Mouse (Mus musculus) cortical plate, adult 2 months (tissue): ENCODE data around the gene Gpr142. TPM values are rescaled to one million over a fixed set of nuclear protein-coding genes. Genes with fewer than 3 reads are reported as not detected.
A peak's percentile ranks its signal among the peaks of the same experiment; 100 is the strongest.

ENCODE experiments used
- H3K27ac ChIP-seq: fragments of 200-500 bp; 2 replicates; pipeline ENCODE4 v1.5.1; 2012; ENCODE audit warnings: low read length, control low read depth, inconsistent platforms; ENCODE audit not compliant: insufficient read depth
- H3K4me1 ChIP-seq: fragments of 200-500 bp; 2 replicates; pipeline ENCODE4 v1.6.1; 2011; ENCODE audit warnings: low read length; ENCODE audit not compliant: control insufficient read depth, insufficient read depth
- H3K4me3 ChIP-seq: fragments of 200-500 bp; 2 replicates; pipeline ENCODE4 v1.5.1; 2011; ENCODE audit warnings: mild to moderate bottlenecking, low read length, control low read depth; ENCODE audit not compliant: insufficient read depth
- CTCF ChIP-seq: fragments of 200-500 bp; IDR thresholded peaks from 2 replicates; pipeline ENCODE4 v1.5.1; 2011; ENCODE audit warnings: mild to moderate bottlenecking, control low read depth, low read length; ENCODE audit not compliant: insufficient read depth; ENCODE audit errors: extremely low read depth
- POLR2A ChIP-seq: fragments of 200-500 bp; IDR thresholded peaks from 2 replicates; pipeline ENCODE4 v1.6.1; 2011; ENCODE audit warnings: mild to moderate bottlenecking, low read length, control low read depth; ENCODE audit not compliant: insufficient read depth; ENCODE audit errors: extremely low read depth
- polyA plus RNA-seq: library from polyadenylated mRNA; depleted of rRNA; stranded (reverse); fragments of >200 nt; gene quantifications from 2 replicates; pipeline ENCODE4 v1.2.3, GENCODE M21; 2012

Gpr142 gene
- polyA plus RNA-seq, 1 experiment, result not detected

DNA sequence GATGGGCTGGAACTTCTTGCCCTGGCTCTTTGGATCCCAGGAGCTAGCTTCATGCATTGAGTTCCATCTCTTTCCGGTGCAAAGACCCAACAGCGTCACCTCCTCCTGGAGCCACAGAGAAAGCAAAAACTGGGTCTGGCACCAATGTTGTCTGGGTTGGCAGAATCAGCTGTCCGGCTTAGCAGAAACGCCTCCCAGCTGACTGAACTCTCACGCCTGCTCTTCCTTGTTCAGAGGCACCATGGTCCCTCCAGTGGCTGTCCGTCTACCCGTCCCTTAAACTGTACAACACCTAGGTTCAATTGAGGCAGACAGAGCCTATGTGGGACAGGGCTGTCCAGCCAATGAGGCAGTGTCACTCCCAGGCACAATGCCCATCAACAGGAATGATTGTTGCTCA is 1.5 kb upstream of the Gpr142 start:
- TF ChIP-seq POLR2A, result no peak
- no peak for TF ChIP-seq CTCF
- no peak overlapping the region for H3K27ac ChIP-seq
- no peaks in the 10 kb centered on the region; the same call in none of the 2 replicates for H3K4me1 ChIP-seq
- H3K4me3 ChIP-seq, result no peak overlapping the region

DNA sequence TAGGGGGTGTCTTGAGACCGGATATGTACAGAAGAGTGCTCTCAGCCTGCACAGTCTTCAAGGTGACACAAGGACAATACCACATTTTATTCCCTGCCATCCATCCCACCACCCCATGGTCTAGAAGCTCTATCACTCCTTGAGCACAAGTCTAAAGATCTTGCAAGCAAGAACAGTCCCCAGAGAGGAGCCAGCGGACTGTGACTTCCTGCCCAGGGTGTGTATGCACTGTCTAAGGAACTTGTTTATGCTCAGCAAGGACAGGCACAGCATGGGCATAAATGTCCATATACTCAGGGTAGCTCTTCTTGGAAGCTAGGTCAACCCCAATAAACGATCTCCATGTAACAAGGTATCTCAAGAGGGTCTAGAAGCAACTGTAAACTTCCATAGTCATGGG is 743 bp upstream of the Gpr142 start:
- no peak overlapping the region for H3K27ac ChIP-seq
- TF ChIP-seq CTCF (no peak), POLR2A (no peak)
- no peak overlapping the region for H3K4me3 ChIP-seq
- H3K4me1 ChIP-seq, result no peaks in the 10 kb centered on the region; the same call in none of the 2 replicates

DNA sequence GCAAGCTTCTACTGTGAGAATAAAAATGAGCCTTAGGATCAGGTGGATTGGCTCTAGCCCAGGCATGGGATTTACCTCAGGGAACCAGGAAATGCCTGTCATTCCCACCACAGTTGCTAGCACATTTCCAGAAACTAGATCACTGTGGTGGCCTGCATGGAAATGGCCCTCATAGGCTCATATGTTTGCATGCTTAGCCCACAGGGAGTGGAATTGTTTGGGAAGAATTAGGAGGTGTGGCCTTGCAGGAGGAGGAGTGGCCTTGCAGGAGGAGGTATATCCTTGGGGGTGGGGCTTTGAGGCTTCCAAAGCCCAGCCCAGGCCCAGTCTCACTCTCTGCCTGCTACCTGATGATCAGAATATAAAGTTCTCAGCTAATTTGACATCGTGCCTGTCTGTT is 3.2 kb downstream of the Gpr142 start:
- no peaks in the 10 kb centered on the region for H3K4me1 ChIP-seq
- TF ChIP-seq POLR2A, result no peak
- no peak for TF ChIP-seq CTCF
- H3K4me3 ChIP-seq, result no peak overlapping the region
- H3K27ac ChIP-seq, result no peak overlapping the region

DNA sequence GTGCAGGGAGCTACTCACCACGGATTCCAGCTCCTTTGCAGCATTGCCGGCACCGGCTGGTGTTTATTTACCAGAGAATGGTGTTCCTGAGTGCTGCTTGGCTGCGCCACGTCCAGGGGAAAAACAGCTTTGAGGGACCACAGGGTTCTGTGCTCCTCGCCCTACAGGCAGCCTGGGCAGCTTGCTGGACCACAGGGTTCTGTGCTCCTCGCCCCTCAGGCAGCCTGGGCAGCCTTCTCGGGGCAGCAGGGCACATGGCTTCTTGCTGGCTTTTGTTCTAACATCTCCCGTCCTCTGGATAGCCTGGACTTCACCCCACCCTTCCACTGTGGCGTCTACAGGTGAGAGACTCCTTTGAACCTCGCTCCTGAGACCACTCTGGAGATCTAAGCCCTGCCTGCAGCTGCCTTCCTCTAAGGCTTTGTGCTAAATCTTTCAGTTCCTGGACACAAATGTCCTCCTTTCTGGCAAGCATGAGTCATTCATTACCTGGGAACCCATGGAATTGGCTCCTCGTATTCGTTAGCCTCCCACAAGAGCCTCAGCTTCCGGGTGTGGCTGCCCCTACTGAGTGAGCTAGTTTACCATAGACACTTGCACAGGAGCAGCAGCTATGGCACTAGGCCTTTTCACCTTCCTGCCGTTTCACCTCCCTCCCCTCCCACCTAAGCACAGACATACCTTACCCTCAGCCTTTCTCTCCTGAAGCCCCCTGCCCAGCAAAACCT is 4.0 kb downstream of the Gpr142 start:
- Histone ChIP-seq H3K4me3 (no peak overlapping the region), H3K27ac (no peak overlapping the region), H3K4me1 (no peaks in the 10 kb centered on the region)
- TF ChIP-seq CTCF (no peak), POLR2A (no peak)

DNA sequence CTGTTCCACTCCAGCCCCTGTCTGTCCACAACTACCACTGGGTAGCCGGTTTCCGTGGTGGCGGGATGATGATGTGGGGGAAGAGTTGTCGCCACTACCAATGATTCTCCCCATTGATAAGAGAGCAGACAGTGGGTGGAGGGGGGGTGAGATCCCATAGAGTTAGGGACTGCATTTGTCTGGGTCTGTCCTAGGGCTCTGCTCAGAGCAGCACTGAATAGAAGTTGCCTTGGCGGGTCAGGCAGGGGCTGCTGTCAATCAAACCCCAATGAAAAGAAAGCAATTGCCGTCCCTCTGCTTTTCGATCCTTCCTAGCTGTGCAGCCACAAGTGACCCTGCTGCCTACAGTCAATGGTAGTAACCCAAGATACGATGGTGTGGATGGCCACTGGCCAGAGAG is 5.3 kb downstream of the Gpr142 start:
- TF ChIP-seq POLR2A, result no peak
- no peak for TF ChIP-seq CTCF
- Histone ChIP-seq H3K27ac (no peak overlapping the region), H3K4me3 (no peak overlapping the region), H3K4me1 (no peaks in the 10 kb centered on the region)

DNA sequence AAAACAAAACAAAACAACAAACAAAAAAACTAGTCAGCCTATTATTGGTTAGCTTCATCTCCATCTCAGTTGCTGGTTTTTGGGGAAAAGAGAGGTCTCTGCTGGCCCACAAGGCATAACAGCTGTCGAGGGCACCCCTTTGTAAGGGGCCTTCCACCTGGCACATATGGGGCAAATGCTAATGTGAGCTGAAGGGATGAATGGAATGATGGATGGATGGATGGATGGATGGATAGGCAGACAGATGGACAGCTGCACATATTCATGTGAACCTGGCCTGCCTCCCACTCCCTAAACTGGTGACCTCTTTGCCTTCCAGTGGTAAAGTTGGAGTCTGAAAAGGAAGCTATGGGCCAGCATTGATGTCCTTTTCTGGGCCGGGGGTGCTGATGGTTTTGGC is 8.3 kb downstream of the Gpr142 start:
- TF ChIP-seq CTCF, result no peak
- TF ChIP-seq POLR2A, result no peak
- no peak overlapping the region for H3K27ac ChIP-seq
- no peak overlapping the region for H3K4me3 ChIP-seq
- no peaks in the 10 kb centered on the region for H3K4me1 ChIP-seq

DNA sequence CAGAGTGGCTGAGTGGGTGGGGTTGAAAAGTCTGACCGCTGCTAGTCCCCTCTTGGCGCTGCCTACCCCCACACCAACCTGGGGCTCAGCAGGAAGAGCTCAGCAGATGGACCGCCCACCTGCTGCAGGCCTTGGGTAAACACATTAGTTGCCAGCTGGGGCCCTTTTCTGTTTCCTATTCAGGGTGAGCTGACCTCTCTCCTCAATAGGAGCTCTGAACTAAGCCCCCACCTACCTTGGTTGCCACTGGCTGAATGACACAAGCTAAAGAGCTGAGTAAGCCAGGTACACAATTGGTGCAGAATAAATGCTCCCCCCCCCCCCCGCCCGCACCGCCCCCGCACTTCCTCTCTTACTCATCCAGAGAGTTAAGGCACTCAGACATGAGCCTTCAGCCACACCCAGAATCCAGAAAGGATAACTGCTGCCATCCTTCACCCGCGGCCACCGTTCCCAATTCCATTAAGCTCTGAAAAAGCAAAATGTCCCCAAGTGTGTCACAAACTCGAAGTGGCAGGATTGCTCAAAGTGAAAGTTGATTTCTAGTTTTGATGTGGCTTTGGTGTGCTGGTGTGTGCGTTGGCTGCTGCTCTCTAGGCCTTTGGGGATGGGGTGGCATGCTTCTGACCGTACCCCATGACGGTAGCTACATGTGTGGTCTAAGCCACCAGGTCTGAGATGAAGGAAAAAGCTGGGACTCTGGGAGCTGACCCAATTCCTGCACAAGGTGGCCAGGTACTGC is 9.1 kb downstream of the Gpr142 start:
- TF ChIP-seq POLR2A, result no peak
- TF ChIP-seq CTCF, result no peak

DNA sequence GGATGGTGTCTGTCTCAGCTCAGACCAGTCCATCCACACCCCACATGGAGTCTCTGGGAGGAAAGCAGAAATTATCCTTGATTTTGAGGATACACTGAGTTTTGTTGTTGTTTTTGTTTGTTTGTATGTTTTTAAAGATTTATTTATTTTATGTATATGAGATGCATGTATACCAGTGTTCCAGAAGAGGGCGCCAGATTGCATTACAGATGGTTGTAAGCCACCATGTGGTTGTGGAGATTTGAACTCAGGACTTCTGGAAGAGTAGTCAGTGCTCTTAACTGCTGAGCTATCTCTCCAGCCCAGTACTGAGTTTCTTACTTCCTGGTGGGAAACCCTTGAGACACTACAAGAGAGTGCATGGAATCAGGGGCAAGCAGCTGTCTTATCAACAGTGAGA is 10.6 kb downstream of the Gpr142 start:
- Histone ChIP-seq H3K4me3 (no peak overlapping the region), H3K27ac (no peak overlapping the region), H3K4me1 (no peaks in the 10 kb centered on the region)
- TF ChIP-seq POLR2A (no peak), CTCF (no peak)

More for the DNA sequence above, 9.1 kb downstream of the Gpr142 start:
- no peaks in the 10 kb centered on the region for H3K4me1 ChIP-seq
- H3K27ac ChIP-seq, result no peak overlapping the region
- H3K4me3 ChIP-seq, result no peak overlapping the region

DNA sequence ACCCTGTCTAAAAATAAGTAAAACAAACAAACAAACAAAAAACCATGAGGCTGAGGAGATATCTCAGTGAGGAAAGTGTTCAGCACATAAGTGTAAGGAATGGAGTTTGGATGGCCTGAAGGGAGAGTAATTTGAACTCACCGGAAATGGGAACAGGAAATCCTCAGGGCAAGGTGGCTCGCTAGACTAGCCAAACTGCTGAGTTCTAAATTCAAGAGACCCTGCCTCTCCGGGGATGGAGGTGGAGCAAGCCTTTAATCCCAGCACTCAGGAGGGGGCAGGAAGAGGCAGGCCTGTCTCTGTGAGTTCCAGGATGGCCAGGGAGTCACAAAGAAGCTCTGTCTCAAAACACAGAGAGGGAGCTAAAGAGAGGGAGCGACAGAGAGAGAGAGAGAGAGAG is 11.6 kb downstream of the Gpr142 start:
- no peak overlapping the region for H3K4me3 ChIP-seq
- no peak overlapping the region for H3K27ac ChIP-seq
- no peaks in the 10 kb centered on the region for H3K4me1 ChIP-seq
- TF ChIP-seq POLR2A (no peak), CTCF (no peak)

DNA sequence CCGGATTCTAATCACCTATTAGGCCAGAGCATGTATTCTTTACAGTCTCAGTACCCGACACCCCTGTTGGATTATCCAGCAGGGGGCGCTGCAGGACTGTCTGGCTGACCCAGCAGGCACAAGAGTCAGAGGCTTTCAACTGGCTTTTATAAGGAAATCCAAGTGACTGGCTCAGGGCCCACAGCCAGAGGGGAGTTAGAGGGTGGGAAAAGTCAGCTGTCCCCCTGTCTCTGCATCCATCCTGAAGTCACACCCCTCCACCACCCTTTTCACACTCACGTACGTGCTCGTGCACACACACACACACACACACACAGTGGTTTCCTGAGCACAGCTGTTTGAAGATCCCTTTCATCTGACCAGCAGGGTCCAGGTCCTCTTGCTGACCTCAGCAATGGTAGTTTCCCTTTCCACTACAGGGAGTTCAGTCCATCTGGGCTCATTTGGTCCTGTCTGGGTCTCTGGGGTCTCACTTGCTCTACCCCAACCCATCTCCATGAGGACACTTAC is 14.1 kb downstream of the Gpr142 start:
- no peak overlapping the region for H3K4me3 ChIP-seq
- no peak overlapping the region for H3K27ac ChIP-seq
- TF ChIP-seq CTCF (peak; percentile 80), POLR2A (no peak)
- H3K4me1 ChIP-seq, result no peaks in the 10 kb centered on the region; the same call in 1 of the 2 replicates
